Mouse (Mus musculus) lung, postnatal 14 days (tissue): ENCODE results near the gene Pex26.

Experiments
- DNase-seq: peaks from one replicate; pipeline ENCODE4 v3.0.0; 2021

Pex26 gene

DNA sequence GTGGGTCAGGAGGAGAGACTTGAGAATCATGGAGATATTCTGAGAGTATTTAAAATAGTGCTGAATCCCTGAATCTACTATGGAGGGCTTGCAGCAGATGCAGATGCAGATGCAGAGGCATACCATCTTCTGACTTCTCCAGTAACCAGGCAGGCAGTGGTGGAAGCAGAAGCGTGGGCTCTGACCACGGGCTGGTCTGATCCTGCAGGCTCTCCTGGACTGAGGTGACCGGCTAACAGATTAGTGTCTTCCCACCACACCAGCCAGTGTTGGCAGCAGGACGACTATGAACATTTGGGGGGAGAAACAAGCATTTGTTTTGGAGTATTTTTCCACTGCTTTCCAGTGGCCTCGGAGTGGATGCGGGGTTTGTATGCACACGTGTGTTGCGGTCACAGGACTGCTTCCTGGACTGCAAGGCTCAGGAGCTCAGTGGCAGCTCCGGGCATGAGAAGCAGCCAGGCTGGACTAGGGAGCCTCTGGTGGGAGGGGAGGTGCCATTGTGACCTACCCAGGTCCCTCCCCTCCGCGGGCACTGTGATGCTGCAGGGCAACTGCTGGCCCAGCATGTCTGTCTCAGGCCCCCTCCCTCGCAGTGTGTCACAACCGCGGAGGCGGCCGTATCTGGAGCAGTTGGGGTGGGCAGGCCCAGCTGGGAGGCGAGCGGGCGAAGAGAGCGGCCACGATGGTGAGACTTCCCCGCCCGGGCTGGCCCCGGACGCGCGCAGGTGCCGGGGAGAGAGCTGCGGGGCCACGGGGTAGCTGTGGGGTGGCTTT lies 26.9 kb downstream of the Pex26 start, which contains the start of gene Tuba8:
Gene Tuba8, plus strand, starts transcription at position 548 of the 777 bp plus-strand sequence.
- DNase-seq: peak; percentile 54

DNA sequence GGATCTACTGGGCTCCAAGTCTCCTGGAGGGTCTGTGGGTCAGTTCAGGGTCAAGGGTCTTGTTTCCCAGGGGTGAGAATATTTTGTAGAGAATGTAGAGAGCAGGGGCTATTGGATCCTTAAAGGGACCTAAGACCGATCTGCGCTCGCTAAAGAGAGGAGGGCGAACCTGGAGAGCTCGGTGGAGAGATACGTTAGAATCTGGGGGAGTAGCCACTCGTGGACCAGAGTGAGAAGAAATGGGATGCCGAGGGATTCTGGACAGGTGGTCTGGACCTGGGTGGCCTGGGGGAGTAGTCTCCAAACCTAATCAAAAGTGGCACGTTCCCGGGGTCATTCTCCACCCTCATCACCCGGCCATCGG lies 27.4 kb downstream of the Pex26 start:
- DNase-seq: no peak

DNA sequence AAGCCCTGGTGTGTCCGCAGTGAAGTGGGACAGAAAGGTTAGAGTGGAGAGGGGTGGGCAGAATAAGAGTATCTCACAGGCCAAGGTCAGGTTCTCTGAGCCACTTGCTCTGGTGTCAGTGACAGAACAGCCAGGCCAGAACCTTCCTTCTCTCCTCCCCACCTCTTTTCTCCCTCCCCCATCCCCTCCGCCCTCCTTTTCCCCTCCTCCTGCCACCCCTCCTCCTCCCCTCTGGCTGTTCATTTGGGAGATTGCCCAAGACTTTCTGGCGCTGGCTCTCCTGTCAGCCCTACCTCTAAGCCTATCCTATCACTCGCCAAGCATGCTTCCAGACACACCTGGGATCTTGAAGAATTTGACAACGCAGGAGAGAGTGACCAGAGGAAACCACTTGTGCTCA lies 28.3 kb downstream of the Pex26 start:
- peak; percentile 53 for DNase-seq

DNA sequence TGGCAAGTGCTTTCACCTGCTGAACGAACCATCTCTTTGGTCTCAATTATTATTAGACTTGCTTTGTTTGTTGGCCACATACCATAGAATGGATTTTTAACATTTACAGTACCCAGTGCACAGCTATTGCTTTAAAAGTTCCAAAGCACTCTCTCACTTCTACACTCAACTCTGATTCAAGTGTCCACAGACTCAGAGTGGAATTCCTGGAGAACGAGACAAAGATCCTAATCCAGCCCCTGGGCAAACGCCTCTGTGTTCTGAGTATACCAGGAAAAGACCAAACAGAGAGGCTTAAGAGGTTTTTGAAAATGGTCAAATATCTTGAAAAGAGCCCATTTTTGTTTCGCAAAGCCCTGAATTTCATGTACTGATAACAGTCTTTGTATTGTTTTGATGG lies 29.5 kb downstream of the Pex26 start:
- no peak for DNase-seq

DNA sequence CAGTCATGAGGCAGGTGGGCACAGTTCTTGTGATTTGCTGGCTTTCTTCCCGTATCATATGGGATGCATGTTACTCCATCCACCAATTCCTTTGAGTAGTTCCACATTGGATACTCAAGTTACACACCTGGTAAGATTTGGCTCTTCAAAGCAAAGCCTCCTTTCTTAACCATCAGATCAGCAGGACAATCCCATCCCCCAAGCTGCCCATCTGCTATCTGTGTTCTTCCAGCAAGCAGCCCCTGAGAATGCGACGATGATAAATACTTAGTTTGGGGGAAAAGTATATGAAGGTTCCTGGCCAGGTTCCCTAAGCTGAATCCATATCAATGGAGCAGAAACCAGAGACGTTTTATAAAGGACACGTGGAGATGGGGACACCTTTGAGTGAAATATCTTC lies 30.8 kb downstream of the Pex26 start:
- no peak for DNase-seq

DNA sequence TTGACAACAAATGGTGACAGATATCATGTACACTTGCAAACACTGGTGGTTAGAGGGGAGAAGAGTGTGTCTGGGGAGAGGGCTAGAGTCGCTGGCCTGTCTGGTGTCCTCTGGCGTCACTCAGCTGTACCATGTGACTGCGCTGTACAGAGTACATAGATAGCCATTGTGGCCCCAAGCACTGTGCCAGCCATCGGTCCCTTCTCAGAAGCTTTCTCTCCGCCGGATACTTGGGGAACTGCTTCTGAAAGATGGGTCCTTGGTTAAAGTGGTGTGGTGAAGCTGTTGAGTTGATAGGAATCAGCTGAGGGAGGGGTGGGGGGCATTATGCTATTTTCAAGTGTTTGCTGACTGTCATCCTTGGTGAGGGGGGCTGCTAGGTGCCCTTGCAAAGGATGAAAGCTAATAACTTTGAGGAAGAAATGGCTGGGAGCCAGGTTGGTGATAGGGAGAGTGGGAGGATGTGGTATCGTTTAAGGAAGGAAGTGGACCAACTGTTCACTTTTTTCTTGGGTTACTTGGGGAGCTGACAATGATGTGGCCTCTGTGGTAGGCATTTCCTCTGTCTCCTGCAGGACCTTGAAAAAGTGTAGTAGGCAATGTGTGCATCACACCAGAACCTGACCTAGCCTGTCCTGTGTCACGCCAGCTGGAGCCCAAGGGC lies 31.3 kb downstream of the Pex26 start:
- DNase-seq: no peak

DNA sequence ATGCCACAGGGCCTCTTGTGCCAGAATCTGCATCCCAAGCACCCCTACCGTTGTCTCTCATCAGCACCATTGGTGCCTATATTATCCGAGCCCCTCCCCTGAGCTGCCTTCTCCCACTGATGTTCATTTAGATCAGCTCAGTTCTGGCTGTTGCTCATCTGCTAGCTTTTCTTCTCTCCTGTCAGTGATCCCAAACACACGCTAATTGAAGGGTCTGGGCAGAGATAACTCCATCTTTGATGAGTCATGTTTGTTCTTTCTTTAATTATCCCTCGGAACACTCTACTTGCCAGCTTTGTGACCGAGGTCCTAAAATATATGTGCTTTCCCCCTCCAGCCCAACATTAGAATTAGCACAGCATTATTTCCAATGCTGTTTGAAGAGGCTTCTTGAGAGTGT lies 31.9 kb downstream of the Pex26 start:
- DNase-seq: no peak

DNA sequence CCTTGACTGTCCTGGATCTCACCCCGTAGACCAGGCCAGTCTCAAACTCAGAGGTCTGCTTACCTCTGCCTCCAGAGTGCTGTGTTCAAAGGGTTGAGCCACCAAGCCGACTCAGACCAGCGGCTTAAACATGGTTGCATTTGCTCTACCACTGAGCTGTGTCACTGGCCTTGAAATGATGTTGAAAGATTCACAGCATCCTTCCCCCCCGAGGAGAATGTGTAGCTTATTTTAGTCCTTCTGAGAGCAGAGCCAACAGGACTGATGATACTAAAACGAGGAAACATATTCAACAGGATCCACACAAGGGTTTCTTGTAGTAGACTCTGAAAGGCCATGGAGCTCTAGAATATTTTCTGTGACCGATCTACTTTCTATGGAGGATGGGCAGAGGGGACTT lies 32.4 kb downstream of the Pex26 start:
- no peak for DNase-seq

DNA sequence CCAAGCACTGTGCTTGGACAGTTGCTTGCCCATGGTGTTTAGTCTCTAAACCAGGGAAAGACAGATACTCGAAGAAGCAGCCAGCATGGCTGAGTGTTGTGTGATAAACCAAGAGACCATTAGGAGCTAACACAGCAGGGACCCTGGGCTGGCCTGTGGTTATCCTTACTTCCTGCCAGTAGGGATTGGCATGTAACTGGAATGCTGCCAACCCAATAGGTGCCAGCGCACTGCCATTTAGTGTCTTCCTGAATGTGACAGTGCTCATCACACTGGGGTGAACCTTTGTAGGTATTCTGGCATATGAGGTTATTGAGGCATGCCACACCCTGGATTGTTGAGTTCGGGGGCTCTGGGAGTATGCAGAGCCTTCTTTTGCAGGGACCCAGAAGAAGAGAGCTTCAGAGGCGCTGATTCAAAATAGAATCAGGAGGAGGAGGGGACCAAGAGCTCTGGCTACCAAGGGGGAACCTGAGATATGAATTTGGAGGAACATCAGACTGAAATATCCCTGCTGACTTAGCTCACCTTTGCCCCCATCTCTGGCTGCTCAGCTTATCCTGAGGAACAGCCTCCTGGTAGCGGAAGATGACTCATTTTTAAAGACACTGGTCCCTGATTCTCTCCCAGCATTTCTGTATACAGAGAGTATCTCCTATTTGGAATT lies 33.3 kb downstream of the Pex26 start:
- DNase-seq: no peak

DNA sequence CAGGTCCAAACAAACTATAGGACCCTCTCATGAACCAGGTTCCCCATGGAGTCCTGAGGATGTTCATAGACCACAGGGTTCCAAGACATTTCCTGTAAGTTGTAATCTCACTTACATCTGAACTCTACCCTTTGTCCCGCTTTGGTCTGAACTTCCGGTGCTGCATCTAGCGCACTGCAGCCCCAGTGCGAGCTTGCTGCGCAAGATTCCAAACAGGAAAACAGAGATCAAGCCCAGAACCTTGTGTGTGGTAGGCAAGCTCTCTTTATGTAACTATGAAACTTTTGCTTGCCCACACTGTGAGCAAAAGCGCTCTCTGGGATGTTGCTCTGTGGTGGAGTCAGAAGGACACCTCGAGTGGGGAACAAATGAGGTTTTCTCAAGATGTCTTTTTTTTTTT lies 34.5 kb downstream of the Pex26 start:
- DNase-seq: no peak

DNA sequence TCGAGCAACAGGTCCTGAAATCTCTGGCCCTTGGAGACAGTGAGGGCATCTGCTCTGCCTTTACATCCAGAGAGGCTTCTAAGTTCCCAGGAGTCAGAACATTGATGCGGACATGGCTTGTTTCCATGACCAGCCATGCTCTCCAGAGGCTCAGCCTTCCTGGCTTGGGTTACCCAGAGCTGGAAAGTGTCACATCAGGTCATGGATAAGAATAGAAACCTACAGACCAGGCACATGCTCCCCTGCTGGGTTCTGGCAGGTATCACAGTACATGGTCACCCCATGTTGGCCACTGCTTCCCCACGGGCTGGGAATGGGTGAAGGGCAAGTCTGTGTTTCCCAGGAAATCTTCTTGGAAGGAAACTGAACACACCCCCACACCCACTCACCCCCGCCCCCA lies 35.9 kb downstream of the Pex26 start:
- no peak for DNase-seq

DNA sequence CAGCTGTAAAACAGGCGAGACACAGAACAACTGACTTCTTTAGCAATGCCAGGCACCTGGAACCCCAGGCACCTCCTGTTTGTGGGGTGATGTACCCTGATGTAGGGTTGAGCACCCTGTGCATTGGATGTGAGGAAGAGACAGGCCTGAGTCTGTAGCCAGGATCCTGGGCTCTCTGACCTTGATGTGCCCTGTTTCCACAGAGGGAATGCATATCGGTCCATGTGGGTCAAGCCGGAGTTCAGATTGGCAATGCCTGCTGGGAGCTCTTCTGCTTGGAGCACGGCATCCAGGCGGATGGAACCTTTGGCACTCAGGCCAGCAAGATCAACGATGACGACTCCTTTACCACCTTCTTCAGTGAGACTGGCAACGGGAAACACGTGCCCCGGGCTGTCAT lies 36.7 kb downstream of the Pex26 start:
- DNase-seq: no peak

DNA sequence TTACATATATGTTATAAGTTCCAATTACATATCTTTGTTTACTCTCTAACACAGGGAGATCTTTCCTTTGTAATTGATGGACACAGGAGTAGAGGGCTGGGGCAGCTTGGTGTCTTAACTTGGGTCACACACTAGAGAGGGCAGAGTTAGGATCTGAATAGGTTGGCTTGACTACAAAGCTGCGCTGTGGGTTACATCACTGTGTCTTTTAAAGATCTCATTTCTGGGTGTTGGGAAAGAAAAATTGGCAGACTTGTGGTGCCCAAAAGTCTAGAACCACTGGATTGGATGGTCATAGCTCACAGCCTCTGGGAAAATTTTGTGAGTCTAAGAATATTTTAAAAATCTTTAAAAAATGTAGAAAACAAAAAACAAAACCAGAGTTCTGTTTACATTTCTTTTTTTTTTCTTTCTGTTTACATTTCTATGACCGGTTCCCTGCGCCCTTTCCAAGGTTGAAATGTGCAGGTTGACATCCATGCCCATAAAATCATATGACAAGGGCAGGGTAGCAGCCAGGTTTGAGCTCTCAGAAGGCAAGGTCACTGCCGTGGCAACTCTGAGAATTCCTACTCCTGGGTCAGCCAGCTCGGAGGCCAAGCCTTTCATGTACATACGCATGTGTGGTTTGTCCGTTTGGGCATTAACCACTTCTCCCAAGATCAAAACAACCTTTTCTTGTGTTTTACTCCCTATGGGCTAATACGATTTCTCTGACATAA lies 38.6 kb downstream of the Pex26 start:
- no peak for DNase-seq

DNA sequence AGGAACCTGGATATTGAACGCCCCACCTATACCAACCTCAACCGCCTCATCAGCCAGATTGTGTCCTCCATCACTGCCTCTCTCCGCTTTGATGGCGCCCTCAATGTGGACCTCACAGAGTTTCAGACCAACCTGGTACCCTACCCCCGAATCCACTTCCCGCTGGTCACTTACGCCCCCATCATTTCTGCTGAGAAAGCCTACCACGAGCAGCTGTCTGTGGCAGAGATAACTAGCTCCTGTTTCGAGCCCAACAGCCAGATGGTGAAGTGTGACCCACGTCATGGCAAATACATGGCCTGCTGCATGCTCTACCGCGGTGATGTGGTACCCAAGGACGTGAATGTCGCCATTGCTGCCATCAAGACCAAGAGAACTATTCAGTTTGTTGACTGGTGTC lies 39.5 kb downstream of the Pex26 start:
- DNase-seq: no peak

DNA sequence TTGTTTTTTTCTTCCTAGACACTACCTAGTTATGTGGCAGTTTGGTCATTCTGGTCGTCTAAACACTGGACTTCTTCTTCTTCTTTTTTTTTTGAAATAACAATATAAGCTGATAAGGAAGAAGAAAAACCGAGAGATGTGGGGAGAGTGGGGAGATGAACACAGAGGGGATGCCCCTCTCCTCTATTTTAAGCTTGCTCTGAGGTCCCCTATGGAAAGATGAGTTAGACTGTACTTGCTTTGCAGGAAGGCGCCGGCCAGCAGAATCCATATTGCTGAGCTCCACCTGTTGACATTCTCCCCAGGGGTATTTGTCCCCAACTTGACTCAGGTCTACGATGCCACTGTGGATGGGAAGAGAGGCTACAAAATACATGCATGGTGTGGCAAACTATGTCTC lies 40.6 kb downstream of the Pex26 start:
- DNase-seq: no peak

DNA sequence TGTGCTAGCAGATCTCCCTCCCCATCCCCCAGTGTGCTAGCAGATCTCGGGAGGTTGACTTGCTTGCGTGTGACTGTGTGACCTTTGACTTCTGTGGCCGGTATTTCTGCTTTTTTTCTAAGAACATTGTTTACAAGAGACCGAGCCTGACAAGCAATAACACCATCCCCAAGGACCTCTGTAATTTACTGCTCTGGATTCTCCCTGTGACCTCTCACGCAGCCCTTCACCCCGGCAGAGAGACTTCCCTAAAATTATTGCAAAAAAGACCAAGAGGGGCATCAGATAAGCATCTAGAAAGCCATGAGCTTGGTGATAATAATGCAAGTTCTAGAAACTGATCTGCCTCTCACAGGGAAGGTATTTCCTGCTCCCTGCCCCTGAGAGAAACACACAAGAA lies 41.5 kb downstream of the Pex26 start:
- no peak for DNase-seq

DNA sequence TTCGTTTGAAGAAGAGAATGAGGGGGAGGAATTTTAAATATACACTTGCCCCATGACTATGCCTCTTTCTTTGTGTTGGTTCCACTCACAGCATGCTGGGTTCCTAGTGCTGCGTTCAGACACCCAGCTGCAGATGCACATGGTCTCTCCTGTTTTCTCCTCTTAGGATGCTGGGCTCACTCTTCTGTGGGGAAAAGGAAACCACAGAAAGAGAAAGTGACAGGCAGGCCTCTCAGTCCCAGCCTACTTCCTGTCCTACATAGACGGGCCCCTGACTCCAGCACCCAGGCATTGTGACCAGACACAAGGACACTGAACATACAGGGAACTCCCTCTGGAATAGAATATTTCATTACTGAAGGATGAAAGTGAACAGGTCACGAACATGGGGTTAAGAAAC lies 42.6 kb downstream of the Pex26 start:
- DNase-seq: no peak

DNA sequence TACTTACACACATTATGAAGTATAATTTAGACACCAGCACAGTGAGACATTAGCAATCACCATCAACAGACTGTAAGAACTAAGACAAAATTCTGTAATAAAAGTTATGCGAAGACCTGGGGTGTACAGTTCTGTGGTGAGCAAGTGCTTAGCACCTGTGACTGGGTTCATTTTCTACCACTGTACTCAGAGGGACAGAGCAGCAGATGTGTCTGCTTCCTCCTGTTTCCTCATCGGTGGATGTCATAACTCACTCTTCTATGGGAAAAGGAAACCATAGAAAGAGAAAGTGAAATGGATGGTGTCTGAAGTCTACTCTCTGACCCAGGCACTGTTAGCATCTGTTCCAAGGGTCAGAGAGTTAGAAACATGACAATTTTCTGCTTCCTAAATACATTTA lies 43.3 kb downstream of the Pex26 start:
- no peak for DNase-seq

DNA sequence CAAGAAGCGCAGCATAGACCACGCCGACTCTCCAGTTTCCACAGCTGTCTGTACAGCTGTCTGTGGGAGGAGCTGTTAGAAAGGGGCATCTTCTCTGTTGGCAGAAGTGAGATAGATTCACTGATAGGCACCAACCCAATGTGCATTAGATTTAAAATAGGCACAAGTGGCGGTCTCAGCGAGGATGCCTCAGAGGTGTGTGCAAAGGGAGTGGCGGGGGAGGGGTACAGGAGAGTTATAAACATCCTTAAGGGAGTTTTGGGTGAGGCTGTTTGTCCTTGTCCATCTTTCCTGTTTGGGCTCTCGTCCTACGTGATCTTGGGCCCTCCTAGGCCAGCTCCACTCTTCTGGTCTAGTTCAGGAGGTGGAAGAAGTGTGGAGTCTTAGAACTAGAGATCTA lies 45.0 kb downstream of the Pex26 start:
- DNase-seq: no peak

DNA sequence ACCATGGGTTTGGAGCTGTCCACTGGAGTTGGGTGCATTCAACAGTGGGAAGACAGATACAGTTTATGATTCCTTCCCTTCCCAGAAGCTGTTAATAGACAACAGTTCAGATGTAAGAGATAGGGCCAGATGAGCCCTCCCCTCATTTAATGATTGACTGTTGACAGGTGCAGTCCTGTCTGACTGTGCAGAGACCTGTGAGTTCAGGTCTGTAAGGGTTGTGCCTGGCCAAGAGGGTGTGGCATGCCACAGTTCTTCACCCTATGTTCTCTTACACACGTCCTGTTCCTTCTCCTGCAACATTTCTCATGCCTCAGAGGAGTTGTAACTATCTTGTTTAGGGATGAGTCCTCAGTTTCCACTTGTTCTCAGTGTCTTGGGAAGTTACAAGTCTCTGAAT lies 49.2 kb downstream of the Pex26 start:
- no peak for DNase-seq

DNA sequence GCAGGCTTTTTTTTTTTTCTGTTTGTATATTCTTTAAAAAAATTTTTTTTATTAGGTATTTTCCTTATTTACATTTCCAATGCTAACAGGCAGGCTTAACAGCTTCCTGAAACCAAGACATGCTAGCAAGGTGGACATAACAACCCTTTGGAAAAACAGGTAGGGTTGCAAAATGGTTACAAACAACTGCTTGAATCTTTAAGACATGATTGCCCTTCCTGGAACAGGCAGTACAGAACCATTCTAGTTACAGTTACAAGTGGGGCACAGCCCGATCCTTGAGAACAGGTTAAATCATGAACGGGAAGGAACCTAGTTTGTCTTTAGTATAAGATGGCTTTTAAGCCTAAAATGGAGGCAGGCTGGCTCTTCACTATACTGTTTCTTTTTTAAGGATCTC lies 52.9 kb downstream of the Pex26 start:
- DNase-seq: no peak

DNA sequence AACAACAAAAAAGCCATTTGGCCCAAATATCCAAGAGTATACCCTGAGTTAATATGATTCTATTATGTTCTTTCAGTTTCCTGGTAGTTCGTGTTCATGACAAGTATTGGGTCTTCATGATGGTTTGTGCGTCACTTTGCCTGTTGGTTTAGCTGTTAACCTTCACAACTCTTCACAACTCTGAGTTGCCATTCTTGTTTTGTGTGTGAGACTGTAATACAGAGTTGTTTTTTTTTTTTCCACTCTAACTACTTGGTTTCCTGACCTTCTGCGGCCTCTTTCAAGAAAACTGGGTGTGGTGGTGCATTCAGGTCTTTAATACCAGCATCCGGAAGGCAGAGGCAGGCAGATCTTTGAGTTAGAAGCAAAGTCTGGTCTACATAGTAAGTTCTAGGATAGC lies 54.7 kb downstream of the Pex26 start:
- DNase-seq: no peak

DNA sequence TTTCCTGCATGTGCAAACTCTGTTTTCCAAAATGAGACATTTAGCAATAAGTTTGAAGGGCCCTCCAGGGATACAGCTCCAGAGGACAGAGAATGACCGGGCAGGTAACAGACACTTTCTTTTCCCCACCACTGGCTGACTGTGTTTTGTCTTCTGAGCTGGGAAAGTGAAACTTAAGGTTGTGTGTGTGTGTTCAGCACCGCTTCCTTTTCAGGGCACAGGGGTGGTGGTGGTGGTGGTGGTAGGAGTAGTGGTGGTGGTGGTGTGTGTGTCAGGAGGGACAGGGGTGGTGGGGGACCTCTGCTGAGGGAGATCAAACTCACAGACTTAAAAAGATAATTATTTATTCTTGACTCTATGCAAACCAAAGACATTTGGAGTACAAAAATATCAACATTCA lies 58.3 kb downstream of the Pex26 start:
- DNase-seq: no peak

DNA sequence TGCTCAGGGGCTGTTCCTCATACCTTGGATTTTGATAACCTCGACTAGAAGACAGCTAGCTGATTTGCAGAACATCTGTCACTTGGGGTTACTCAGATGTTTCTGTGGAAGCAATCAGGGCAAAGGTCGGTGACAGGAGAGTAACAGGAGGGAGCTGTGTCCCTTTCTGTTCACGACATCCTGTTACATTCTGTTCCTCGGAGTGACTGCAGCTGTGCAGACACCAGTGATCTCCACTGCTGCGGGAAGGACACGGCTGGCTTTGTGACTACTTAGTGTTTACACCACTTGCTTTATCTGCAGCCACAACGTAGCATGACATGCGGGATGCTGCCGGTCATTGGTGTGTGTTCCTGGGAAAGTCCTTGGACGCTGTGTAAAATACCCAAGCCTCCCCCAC lies 59.7 kb downstream of the Pex26 start:
- DNase-seq: no peak
